Mouse (Mus musculus) heart, embryonic 11.5 days (tissue): ENCODE results near the gene Gnaq. TPM values are rescaled to one million over a fixed set of nuclear protein-coding genes. Genes with fewer than 3 reads are reported as not detected.

Experiments used
- ATAC-seq: fragments of 200-750 bp; cut with Nextera tagmentation; replicated peaks from 2 replicates; pipeline ENCODE4 v1.8.0; 2017; ENCODE audit warnings: moderate library complexity; ENCODE audit not compliant: insufficient number of reproducible peaks, low FRiP score, low TSS enrichment
- H3K27ac ChIP-seq: fragments of 300-500 bp; sonication (generic); 2 replicates; pipeline ENCODE4 v1.5.1; 2014; ENCODE audit warnings: mild to moderate bottlenecking, low read depth, low read length
- H3K27me3 ChIP-seq: fragments of 300-500 bp; sonication (generic); 2 replicates; pipeline ENCODE4 v1.6.1; 2014; ENCODE audit warnings: mild to moderate bottlenecking, low read length, mixed read lengths; ENCODE audit not compliant: control insufficient read depth, insufficient read depth
- H3K36me3 ChIP-seq: fragments of 300-500 bp; sonication (generic); 2 replicates; pipeline ENCODE4 v1.6.1; 2014; ENCODE audit warnings: mild to moderate bottlenecking, low read length, moderate library complexity, mixed read lengths; ENCODE audit not compliant: control insufficient read depth, insufficient read depth
- H3K4me1 ChIP-seq: fragments of 300-500 bp; sonication (generic); 2 replicates; pipeline ENCODE4 v1.6.1; 2014; ENCODE audit warnings: low read length; ENCODE audit not compliant: control insufficient read depth, insufficient read depth
- H3K4me2 ChIP-seq: fragments of 300-500 bp; sonication (generic); 2 replicates; pipeline ENCODE4 v1.6.1; 2014; ENCODE audit warnings: mild to moderate bottlenecking, moderate library complexity
- H3K4me3 ChIP-seq: fragments of 300-500 bp; sonication (generic); 2 replicates; pipeline ENCODE4 v1.5.1; 2014; ENCODE audit warnings: low read depth, low read length
- H3K9ac ChIP-seq: fragments of 300-500 bp; sonication (generic); 2 replicates; pipeline ENCODE4 v1.6.1; 2014; ENCODE audit warnings: mild to moderate bottlenecking, low read depth, low read length, moderate library complexity
- H3K9me3 ChIP-seq: fragments of 300-500 bp; sonication (generic); replicated peaks from 2 replicates; pipeline ENCODE4 v1.6.1; 2016; ENCODE audit warnings: low read length; ENCODE audit not compliant: control insufficient read depth
- WGBS: fragments of 180-500 bp; shearing (Covaris S2); extraction: QIAGEN DNeasy Blood & Tissue Kit; methylation state at CpG from one replicate; pipeline ENCODE4 v1.1.7; 2014; ENCODE audit not compliant: insufficient replicate concordance; 5-methylcytosine and 5-hydroxymethylcytosine counted together
- polyA plus RNA-seq: library from polyadenylated mRNA; unstranded; fragments of >200 nt; fragmentation: Nextera tagmentation; extraction: Ambion mirVana; gene quantifications from 2 replicates; pipeline ENCODE4 v1.2.1, GENCODE M21; 2014

Gnaq gene
- polyA plus RNA-seq, 1 experiment from 2014 or later, result 9.2 TPM

- H3K4me1 ChIP-seq, result peaks cover 8% of the 10 kb centered on the region; the same call in 1 of the 2 replicates
- no peak overlapping the region for H3K4me2 ChIP-seq
- H3K27me3 ChIP-seq, result no peaks in the 10 kb centered on the region
- 65% methylated on average over 2 of the region's 2 CpGs for WGBS
- H3K9ac ChIP-seq, result no peak overlapping the region
- peaks cover 2% of the 10 kb centered on the region; the same call in 1 of the 2 replicates for H3K36me3 ChIP-seq
- no peak overlapping the region for H3K4me3 ChIP-seq
- no peak overlapping the region for H3K27ac ChIP-seq
- no peaks in the 10 kb centered on the region for H3K9me3 ChIP-seq
- no peak for ATAC-seq
Measured at GRCm38 (mm10) chr19:16342702-16343101, 210.1 kb downstream of the Gnaq start.

- Histone ChIP-seq H3K9me3 (no peaks in the 10 kb centered on the region), H3K4me2 (no peak overlapping the region), H3K4me3 (no peak overlapping the region), H3K9ac (no peak overlapping the region), H3K4me1 (no peaks in the 10 kb centered on the region), H3K27ac (no peak overlapping the region), H3K27me3 (no peaks in the 10 kb centered on the region), H3K36me3 (peaks cover 2% of the 10 kb centered on the region; the same call in 1 of the 2 replicates)
- no peak for ATAC-seq
- 81% methylated on average over 2 of the region's 2 CpGs for WGBS
Measured at GRCm38 (mm10) chr19:16345516-16345915, 212.9 kb downstream of the Gnaq start.

DNA sequence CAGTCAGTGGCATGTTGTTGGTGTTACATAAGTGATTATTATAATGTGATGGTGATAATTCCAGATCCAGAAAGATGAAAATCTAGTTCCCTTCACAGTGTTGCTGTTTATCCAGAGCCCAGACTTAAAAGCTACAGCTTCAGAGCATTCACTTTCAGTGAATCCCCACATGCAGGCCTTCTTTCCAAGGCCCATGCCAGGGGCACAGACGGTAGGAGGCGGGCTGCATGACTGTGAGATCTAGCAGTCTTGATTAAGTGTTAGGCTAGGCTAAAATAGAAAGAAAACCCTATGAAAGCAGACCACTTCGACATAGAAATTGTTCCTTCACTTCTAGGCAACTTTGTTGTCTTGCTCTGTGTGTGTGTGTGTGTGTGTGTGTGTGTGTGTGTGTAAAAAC lies 214.4 kb downstream of the Gnaq start:
- no peak overlapping the region for H3K9ac ChIP-seq
- H3K4me3 ChIP-seq, result no peak overlapping the region
- no peaks in the 10 kb centered on the region for H3K9me3 ChIP-seq
- H3K27ac ChIP-seq, result no peak overlapping the region
- no peaks in the 10 kb centered on the region for H3K27me3 ChIP-seq
- peaks cover 2% of the 10 kb centered on the region; the same call in 1 of the 2 replicates for H3K36me3 ChIP-seq
- H3K4me1 ChIP-seq, result no peaks in the 10 kb centered on the region
- no peak overlapping the region for H3K4me2 ChIP-seq
- no peak for ATAC-seq
- WGBS, result 87% methylated on average over 3 of the region's 3 CpGs

- H3K27me3 ChIP-seq, result no peaks in the 10 kb centered on the region
- no peak for ATAC-seq
- no peak overlapping the region for H3K27ac ChIP-seq
- H3K4me2 ChIP-seq, result no peak overlapping the region
- H3K9ac ChIP-seq, result no peak overlapping the region
- H3K9me3 ChIP-seq, result no peaks in the 10 kb centered on the region
- no peaks in the 10 kb centered on the region for H3K4me1 ChIP-seq
- no peak overlapping the region for H3K4me3 ChIP-seq
- H3K36me3 ChIP-seq, result no peaks in the 10 kb centered on the region
Measured at GRCm38 (mm10) chr19:16353701-16354136, 221.1 kb downstream of the Gnaq start.

DNA sequence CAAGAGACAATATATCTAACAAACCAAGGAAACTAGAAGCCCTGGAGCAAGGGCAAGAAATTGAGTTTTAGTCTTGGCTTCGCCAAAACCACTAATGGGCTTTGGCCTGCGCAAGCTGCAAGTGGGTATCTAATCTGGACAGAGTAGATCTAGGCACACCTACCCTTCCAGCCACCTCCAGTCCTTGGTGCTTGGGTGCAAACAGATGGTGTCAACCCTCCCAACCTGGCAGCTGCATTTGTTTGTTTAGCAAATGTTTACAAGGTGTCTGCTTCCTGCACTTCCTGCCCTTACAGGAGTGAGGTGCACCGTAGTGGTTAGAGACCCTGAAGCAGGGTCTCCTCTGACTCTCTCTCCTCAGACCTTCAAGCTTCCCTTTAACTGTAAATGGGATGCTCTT lies 225.5 kb downstream of the Gnaq start:
- ATAC-seq, result no peak
- H3K9me3 ChIP-seq, result no peaks in the 10 kb centered on the region
- H3K27ac ChIP-seq, result no peak overlapping the region
- no peak overlapping the region for H3K4me2 ChIP-seq
- no peaks in the 10 kb centered on the region; the same call in 1 of the 2 replicates for H3K36me3 ChIP-seq
- H3K27me3 ChIP-seq, result no peaks in the 10 kb centered on the region
- no peaks in the 10 kb centered on the region for H3K4me1 ChIP-seq
- H3K9ac ChIP-seq, result no peak overlapping the region
- no peak overlapping the region for H3K4me3 ChIP-seq
- WGBS, result 81% methylated on average over 3 of the region's 3 CpGs

DNA sequence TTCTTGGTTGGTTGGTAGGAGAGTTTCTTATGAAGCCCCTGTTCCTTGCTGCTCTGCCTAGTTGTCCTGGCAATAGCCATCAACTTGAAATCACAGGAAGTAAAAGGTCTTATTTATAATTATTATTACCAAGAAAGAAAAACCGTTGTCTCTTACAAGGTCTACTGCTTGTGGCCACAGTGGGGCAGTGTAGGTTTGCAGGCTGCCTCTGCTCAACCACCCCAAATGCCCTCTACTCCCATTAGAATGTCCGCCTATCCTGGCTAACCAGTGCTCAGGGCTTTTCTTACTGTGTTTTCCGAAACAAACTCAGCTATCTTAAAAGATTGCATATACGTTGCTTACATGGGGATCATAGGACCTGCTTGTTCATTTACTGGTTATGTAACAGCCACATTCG lies 226.3 kb downstream of the Gnaq start:
- no peak overlapping the region for H3K27ac ChIP-seq
- no peak for ATAC-seq
- 65% methylated on average over 5 of the region's 5 CpGs for WGBS

DNA sequence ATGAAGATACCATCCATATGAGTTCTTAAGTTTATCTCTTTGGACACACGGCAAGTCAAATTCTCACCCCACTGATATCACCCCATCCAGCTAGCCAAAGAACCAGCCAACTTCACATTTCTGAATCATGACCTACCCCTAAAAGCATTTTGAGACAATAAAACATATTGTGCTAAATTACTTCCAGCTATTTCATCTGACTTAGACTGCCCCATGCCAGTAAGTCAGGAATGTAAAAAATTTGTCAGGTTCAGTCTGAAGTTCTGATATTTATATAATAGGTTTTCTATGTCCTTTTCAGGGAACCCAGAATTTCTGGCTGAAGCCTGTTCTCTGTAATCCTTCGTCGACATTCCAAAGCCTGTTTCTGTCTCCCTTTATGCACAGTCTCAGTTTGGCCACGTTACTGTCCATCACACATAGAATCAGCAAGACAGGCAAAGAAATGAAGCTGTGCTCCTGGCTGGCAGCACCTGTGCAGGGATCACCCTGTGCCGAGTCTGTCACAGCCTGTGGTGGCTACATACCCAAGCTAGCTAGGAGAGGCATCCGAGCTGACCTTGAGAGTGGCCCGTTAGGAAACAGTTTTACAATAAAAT lies 233.9 kb downstream of the Gnaq start:
- Histone ChIP-seq H3K9ac (no peak overlapping the region), H3K4me2 (no peak overlapping the region), H3K4me3 (no peak overlapping the region), H3K4me1 (0 out of 2 replicates have a peak, but pooled peaks cover 5% of the 10 kb centered on the region), H3K27ac (no peak overlapping the region), H3K9me3 (no peaks in the 10 kb centered on the region), H3K36me3 (no peaks in the 10 kb centered on the region; the same call in 1 of the 2 replicates), H3K27me3 (no peaks in the 10 kb centered on the region)
- no peak for ATAC-seq
- 73% methylated on average over 7 of the region's 7 CpGs for WGBS

More for the DNA sequence above, 226.3 kb downstream of the Gnaq start:
- Histone ChIP-seq H3K9ac (no peak overlapping the region), H3K4me3 (no peak overlapping the region), H3K4me2 (no peak overlapping the region), H3K36me3 (no peaks in the 10 kb centered on the region; the same call in 1 of the 2 replicates), H3K4me1 (no peaks in the 10 kb centered on the region), H3K9me3 (no peaks in the 10 kb centered on the region), H3K27me3 (no peaks in the 10 kb centered on the region)

DNA sequence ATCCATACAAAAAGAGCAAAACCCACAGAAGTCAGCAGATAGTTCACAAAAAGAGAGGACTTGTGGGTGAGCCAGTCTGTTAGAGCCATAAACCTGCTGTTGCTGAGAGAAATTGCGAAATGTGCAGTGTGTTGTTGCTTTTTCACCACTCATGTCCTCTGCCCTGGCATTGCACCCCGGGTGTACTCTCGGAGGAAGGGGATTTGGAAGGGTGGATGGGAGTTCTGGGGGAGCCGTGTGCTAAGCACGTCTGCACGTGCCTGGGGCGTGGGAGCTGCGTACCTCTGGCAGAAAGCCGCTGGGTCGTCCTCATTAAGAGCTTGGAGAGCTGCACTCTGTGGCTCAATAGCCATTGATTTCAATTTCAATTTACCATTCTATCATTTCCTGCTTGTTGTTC lies 234.6 kb downstream of the Gnaq start:
- Histone ChIP-seq H3K4me3 (no peak overlapping the region), H3K9ac (no peak overlapping the region), H3K27ac (no peak overlapping the region), H3K9me3 (no peaks in the 10 kb centered on the region), H3K36me3 (no peaks in the 10 kb centered on the region; the same call in 1 of the 2 replicates), H3K27me3 (no peaks in the 10 kb centered on the region), H3K4me1 (0 out of 2 replicates have a peak, but pooled peaks cover 5% of the 10 kb centered on the region), H3K4me2 (no peak overlapping the region)
- 83% methylated on average over 10 of the region's 10 CpGs for WGBS
- no peak for ATAC-seq

DNA sequence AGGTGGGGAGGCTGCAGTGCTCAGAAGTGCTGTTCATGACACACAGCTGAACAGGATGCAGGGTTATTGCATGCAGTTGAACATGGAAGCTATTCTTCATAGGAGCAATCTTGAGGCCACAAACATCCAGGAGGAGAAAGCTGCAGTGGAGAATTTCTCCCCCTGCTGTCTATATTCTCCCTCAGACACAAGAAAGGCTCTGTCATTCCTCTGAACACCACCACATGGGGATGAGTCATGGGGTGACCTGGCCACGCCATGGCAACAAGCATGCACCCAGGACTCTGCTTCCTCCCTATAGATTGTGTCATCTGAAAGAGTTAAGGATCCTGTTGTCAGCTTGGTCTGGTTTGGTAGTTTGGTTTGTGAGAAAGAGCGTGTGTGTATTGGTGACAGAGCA lies 239.0 kb downstream of the Gnaq start:
- Histone ChIP-seq H3K4me1 (peaks cover 16% of the 10 kb centered on the region; the same call in 1 of the 2 replicates), H3K9ac (no peak overlapping the region), H3K27me3 (no peaks in the 10 kb centered on the region), H3K4me2 (no peak overlapping the region), H3K27ac (no peak overlapping the region), H3K4me3 (no peak overlapping the region), H3K9me3 (no peaks in the 10 kb centered on the region), H3K36me3 (no peaks in the 10 kb centered on the region)
- WGBS, result 66% methylated on average over 2 of the region's 2 CpGs
- no peak for ATAC-seq
